Mouse (Mus musculus) C2C12 (cell line): ENCODE data around the gene Tbc1d8.

Experiments
- CTCF ChIP-seq: IDR thresholded peaks from one replicate; pipeline ENCODE4 v1.5.1; 2011; ENCODE audit not compliant: control insufficient read depth, insufficient read depth, insufficient read length
- MAX ChIP-seq: IDR thresholded peaks from one replicate; pipeline ENCODE4 v1.6.1; 2011; ENCODE audit warnings: mild to moderate bottlenecking, control low read depth

- TF ChIP-seq MAX (no peak), CTCF (peak; percentile 82)
These were observed 86.4 kb downstream of the Tbc1d8 start for GRCm38 (mm10) chr1:39392189-39392588.
